Mouse (Mus musculus): ENCODE measurements at regions not wholly inside any gene's neighbourhood (a gene's known extent, or its start where the extent isn't known, plus 50 kb on each side); places are given as distances from the start of the nearest gene placed in this dataset.
A peak's percentile ranks its signal among the peaks of the same experiment; 100 is the strongest.

- no peak for DNase-seq (ENCODE audit: low spot score in 2 of 2)
Measured at GRCm38 (mm10) chr7:68945886-68946863, 197.1 kb upstream of the Arrdc4 start.

- no peak for DNase-seq (ENCODE audit: low spot score in 2 of 2)
Measured at GRCm38 (mm10) chr7:68930627-68931334, 181.7 kb upstream of the Arrdc4 start.

DNA sequence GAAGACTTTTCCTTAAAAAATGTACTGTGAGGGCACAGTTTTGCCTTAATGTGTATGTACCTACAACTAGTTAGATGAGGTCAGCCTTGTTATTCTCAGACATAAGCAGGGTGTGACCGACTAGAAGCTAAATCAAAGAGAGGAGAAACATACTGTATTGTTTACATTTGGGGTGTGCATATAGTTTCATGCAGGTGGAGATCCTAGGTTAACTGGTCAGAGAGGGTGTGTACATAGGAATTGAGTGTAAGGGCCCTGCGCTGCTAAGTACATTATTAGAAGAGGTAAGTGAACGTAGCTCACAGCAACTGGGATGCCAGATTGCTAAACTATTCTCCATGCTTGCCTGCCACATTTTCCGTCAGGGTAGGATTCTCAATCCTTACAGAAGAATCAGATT lies 180.6 kb upstream of the Arrdc4 start:
- no peak for DNase-seq (ENCODE audit: low spot score in 2 of 2)

- DNase-seq (ENCODE audit: low spot score in 2 of 2) = no peak
Measured at GRCm38 (mm10) chr7:68925640-68926039, 176.6 kb upstream of the Arrdc4 start.

- no peak for DNase-seq (ENCODE audit: low spot score in 2 of 2)
Measured at GRCm38 (mm10) chr7:68918632-68919435, 169.8 kb upstream of the Arrdc4 start.

- DNase-seq (ENCODE audit: low spot score in 2 of 2) = no peak
Measured at GRCm38 (mm10) chr7:68917876-68918200, 168.8 kb upstream of the Arrdc4 start.

DNA sequence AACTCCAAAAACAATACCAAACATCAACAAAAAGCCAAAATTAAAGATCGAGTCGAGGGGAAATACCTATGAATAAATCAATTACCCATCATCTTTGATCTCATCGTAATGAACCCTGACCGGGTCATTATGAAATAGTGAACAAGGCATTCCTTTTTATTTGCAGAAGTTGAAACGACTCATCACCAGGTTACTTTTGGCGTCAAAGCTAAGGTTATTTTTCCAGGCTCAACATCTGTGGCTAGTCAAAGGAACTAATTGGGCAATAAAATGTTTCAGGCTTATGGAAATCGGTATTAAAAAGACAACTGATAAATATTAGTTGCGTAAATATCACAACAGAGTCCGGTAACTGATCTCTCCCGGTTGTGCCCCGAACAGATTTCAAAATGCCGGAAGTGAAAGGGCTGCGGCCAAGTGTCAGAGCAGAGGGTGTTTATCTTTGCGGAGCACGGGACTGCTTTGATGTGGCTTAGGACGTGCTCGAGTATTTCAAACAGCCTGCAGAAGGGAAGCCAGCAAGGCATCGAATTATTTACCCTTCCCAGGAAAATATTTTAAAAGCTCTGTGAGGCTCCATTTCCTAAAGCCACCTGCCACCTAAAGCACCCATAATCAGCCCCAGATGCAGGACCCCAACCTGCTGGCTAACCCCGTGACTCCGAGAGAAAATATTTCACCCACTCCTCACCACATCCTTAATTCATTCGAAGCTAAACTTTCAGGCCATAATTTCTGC lies 168.3 kb upstream of the Arrdc4 start:
- no peak for DNase-seq (ENCODE audit: low spot score in 2 of 2)

DNA sequence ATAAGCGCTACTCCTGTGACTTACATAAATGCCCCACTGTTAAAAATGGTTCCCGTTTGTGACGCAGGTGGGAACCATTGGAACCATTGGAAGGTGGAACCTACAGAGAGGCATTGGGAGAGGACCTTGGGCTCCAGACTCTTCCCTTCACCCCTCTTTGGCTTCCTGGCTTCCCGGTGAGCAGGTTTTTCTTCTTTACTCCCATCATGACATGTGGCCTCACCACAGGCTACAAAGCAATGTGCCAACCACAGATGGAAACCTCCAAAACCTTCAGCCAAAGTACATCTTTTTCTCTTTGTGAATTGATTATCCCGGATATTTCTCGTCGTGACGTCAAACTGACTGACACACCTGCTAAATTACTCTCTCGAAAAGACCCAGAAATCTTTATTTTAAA lies 166.9 kb upstream of the Arrdc4 start:
- DNase-seq (ENCODE audit: low spot score in 2 of 2) = no peak

DNA sequence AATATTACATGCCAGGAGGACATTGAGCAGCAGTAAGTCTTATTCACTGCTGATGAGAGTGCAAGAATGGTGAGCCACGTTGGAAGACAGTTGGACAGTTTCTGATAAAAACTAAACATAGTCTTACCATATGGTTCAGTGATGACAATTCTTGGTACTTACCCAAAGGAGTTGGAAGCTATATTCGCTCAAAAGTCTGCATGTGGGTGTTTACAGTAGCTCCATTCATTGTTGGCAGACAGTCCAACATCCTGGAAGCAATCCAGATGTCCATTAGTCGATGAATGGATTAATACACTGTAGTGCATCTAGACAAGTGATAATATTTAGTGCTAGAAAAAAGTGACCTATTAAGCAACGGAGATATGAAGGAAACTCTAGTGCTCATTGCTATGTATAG lies 165.3 kb upstream of the Arrdc4 start:
- no peak for DNase-seq (ENCODE audit: low spot score in 2 of 2)

DNA sequence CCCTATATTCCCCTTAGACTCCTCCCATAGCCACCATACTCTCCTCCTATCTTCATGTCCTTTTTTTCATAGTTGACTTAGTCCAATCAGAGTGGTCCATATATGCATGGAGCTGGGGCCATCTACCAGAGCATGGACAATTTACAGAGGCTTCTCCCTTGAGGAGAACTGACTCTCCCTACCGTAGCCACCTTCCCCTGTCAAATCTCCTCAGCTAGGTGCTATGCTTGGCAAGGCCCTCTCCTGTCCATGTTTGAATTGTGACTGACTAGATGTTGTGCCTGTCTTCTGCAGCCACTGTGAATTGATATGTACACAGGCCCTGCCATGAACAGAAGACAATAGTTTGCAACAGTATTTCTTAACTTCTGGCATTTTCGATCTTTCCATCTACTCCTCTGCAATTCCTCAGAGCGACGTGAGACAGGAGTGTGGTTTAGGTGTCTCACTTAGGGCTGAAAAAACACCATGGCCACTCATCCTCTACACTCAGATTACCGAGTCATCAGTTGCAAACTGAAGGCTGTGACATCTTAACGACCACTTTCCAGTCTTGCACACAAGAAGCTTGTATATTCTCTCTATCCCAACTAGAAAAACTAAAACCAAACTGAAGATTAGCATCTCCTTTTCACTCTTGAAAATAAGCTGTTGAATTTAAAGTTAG lies 163.1 kb upstream of the Arrdc4 start:
- no peak for DNase-seq (ENCODE audit: low spot score in 2 of 2)

DNA sequence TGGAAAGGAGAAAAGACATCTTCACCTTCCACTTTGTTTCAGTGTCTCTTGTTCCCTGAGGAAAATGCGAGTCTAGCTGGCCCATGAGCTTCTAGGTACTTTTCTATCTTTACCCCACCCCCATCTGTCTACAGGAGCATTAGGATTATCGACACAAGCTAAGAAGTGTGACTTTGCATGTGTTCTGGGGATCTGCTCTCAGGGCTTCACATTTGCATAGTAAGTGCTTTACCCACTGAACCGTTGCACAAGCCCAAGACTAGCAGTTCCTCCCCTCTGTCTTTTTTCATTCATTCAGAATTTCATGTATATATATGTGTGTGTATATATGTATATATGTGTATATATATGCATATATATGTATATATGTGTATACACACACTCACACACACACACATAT lies 162.5 kb upstream of the Arrdc4 start:
- no peak for DNase-seq (ENCODE audit: low spot score in 2 of 2)

GRCm38 (mm10) chr7:68909694-68910093 lies 160.7 kb upstream of the Arrdc4 start:
- no peak for DNase-seq (ENCODE audit: low spot score in 2 of 2)

DNA sequence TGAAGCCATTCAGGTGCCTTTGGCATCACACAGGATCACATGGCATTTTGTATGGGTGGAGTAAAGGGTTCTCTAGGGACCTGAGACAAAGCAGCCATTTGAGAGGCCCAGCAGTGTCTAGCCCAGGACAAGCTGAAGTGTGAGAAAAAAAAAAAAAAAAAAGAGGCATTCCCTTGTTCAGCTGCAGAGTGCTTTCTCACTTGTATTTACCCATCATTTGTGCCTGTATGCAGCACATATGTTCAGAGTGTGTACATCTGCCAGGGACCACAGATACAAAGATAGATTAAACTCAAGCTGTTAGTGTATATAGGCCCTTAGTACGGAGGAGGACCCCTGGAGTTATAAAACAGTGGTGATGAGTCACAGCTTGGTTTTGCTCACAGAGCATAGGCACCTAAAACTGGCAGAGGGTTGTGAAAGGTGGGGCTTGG lies 159.4 kb upstream of the Arrdc4 start:
- peak in 1 of 2 experiments; percentile 11 for DNase-seq (ENCODE audit: low spot score in 2 of 2)

GRCm38 (mm10) chr7:68907867-68908266 lies 158.8 kb upstream of the Arrdc4 start:
- no peak for DNase-seq (ENCODE audit: low spot score in 2 of 2)

DNA sequence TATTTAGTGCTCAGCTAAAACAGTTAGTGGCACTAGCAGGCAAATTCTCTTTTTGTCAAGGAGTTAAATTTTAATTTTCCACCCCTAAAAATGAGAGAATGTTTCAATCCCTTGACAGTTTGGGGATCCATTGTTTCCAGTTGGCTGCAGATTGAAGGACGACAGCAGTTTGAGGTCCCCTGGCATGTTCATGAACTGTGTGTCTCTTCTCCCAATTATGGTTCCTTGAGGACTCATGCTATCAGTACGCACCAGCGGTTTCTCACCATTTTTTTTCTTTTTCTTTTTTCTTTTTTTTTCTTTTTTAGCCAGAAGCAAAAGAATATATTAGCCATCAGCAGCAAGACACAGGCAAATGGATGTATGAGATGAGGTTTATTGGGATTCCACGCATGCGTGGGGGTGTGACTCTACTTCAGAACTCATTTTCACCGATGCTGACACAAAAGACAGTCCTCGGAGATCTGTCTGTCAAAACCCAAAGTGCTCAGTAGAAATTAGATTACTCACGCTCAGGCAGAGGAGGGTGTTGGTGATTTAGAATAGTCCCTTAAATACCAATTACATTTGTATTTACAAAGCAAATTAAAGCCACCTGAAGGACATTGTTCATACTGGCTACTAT lies 157.8 kb upstream of the Arrdc4 start:
- DNase-seq (ENCODE audit: low spot score in 2 of 2) = no peak

GRCm38 (mm10) chr7:68905793-68906192 lies 156.8 kb upstream of the Arrdc4 start:
- DNase-seq (ENCODE audit: low spot score in 2 of 2) = no peak

DNA sequence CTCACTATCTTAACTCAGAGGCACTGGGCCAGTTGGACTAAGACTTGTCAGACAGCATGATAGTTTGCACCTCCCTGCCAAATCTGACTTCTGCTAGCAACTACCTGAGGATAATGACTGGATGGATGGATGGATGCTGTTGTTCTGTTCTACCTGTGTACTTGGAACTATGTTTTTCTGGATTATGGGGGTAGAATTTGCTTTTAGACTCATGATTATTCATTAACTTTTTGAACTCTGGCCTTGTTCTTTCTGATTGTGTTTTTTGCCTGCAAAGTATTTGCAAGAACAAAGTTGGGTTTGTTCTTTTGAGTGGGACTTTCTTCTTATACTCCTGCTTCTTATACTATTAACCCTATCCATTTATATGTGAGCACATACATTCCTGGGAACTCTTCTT lies 137.1 kb upstream of the Arrdc4 start:
- DNase-seq (ENCODE audit: low spot score in 2 of 2) = no peak

GRCm38 (mm10) chr7:68873008-68873407 lies 124.0 kb upstream of the Arrdc4 start:
- no peak for DNase-seq (ENCODE audit: low spot score in 2 of 2)

GRCm38 (mm10) chr7:68864322-68865031 lies 115.4 kb upstream of the Arrdc4 start:
- no peak for DNase-seq (ENCODE audit: low spot score in 2 of 2)

Data from frontal cortex, postnatal 25 days (tissue).